Mouse (Mus musculus) induced T-regulatory cell, adult 2 months (primary cell): ENCODE results near the gene Panx2.

Experiments
- DNase-seq: peaks from one replicate; pipeline ENCODE4 v3.0.0-alpha.2; 2012; ENCODE audit warnings: low read depth

Panx2 gene

DNA sequence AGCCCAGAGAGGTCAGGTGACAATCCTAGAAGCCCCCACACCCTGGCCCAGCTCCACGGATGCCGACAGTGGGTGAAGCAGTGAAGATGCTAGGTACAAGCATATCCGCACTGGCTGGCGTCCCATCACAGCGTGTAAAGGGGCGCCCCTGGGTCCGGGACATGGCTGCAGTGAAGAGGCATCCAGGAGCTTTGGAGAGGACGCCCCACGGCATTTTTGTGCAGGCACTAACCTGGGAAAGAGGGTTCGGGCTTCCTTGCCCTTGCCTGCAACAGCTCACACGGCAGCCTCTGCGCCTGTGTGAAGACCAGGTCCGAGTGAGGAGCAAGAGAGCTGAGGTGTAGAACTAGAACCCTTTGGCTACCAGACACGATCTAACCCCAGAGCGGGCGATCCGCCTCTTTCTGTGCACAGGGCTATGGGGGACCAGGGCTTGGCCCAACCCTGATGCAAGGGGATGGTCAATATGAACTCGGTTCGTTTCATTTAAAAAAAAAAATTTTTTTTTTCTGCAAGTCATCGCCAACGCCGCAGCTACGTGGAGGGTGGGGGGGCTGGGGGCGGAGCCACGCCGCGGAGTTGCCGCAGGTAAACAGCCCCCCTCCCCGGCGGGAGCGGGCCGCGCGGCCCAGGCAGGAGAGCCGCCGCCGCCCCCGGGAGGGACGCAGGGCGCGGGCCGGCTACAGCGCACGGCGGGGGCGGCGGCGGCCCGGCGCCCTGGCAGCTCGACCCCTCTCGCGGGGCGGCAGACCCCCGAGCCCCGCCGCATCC, at the start of gene Panx2:
Panx2 (plus strand) TSS at position 574 of the 771 bp plus-strand sequence.
- no peak for DNase-seq

DNA sequence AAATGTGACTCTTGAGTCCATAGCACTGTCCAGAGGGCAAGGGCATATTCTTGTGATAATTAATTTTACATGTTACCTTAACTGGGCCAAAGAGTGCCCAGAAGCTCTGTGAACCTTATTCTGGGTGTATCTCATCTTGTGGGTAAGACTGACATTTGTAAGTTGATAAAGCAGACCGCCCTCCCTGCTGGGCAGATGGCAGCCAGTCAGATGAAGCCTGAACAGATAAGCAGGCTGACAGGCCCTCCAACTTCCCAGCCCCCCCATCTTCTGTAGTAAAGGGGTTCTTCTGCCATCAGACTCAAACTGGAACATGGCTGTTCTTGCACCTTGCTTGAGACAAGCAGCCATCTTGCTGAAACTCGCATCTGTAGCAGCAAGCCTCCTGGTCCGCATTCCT, 42.8 kb upstream of the Panx2 start:
- no peak for DNase-seq

- no peak for DNase-seq
These were observed 39.4 kb upstream of the Panx2 start for GRCm38 (mm10) chr15:89020085-89020484.

- DNase-seq = no peak
These were observed 39.0 kb upstream of the Panx2 start for GRCm38 (mm10) chr15:89020492-89020891.

DNA sequence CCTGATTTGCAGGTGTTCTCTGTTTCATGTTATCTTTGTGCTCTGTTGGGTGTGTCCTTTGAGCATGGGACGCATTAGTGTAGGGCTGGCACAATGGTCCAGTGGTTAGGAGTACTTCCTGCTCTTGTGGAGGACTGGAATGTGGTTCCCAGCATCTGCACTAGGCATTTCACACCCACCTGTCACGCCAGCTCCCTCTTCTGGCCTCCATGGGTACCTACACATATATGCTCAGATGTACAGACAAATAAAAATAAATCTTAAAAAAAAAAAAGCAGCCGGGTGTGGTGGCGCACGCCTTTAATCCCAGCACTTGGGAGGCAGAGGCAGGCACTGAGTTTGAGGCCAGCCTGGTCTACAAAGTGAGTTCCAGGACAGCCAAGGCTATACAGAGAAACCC, 15.2 kb upstream of the Panx2 start:
- no peak for DNase-seq

DNA sequence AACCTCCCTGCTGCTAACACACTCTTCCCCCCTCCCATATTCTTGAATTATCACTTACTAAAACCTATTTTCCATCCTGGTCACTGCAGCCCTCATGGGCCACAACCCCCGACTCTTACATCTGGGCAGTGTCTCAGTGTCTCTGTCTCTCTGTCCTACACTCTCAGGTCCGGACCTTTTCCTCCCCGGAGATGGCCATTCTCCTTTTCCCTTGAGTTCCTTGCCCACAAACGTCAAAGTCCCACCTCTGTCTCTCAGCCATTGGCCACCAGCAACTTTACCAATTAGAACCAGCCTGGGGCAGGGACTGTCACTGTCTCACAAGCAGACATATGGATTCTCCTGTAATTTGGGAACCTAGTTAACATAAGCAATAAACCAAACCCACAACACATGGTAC, 13.2 kb upstream of the Panx2 start:
- DNase-seq = no peak

DNA sequence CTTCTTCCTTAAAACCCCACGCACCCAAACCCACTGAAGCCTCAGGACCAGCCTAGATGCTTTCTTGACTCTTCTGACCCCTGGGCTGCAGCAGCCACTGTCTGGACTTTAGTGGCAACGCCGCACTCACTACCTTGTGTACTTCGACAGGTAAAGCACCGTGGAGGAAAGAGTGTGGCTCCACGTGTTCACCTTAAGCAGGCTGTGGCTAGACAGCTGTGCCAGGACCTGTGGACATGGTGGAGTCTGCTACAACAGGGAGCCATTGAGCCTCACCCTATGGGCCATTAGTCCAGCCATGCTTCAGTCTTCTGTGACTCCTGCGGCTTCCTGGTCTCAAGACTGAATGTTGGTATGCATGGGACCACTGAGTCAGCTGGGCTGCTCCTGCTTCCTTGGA, 4.9 kb upstream of the Panx2 start:
- no peak for DNase-seq

DNA sequence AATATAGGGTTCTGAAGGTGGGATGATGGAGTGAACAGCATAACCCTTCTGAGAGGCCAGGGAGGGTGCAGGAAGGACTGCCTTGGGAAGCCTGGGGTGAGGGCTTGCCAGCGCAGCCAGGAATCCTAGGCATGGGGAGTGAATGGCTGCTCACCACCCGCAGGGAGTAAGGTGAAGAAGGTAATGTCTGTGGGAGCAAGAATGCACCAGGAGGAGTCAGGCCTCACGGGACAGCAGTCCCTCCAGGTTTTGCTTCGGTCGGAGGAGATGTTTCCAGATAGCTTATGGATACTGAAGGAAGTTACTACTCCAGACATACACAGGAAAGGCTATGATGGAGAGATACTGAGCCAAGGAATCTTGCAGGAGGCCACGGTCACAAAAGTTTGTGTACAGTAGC, 798 bp upstream of the Panx2 start:
- no peak for DNase-seq

DNA sequence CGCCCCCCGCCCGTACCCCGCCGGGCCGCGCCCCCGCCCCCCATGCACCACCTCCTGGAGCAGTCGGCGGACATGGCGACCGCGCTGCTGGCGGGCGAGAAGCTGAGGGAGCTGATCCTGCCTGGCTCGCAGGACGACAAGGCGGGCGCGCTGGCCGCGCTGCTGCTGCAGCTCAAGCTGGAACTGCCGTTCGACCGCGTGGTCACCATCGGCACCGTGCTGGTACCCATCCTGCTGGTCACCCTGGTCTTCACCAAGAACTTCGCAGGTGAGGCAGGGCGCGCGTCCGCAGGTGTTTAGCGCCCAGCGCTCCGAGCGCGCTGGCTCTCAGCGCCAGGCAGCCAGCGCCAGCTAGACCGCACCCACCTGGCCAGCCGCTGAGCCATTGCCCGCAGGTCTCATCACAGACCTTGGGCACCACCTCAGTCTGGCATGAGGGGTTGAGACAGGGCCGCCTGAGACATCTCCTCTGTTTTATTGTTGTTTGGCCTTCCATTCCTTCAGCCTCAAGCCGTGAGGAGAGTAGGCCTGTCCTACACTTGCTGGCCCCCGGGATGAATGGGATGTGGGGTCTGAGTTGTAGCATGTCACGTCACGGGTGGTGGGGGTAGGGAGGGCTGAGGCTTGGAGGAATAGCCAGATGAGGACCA, 623 bp downstream of the Panx2 start:
- DNase-seq = no peak

GRCm38 (mm10) chr15:89060811-89061460, 1.4 kb downstream of the Panx2 start:
- DNase-seq = no peak

GRCm38 (mm10) chr15:89061761-89062517, 2.4 kb downstream of the Panx2 start:
- no peak for DNase-seq

DNA sequence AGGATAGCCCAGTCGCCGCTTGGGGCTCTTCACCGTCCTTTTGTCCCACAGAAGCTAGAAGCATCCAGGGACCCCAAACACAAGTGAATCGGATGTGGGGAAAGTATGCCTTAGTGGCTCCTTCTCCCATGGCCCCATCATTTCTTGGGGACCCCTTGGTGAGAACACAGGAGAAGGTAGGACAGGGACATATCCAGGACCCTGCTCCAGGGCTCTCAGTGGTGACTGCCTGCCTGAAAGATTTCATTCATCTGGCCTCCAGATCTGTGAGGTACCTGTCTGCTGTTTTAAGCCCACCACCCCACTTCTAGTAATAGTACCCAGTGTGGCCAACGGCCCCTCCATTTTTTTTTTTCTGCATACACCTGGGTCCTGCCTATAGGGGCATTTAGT, 3.0 kb downstream of the Panx2 start:
- no peak for DNase-seq

GRCm38 (mm10) chr15:89063001-89063400, 3.5 kb downstream of the Panx2 start:
- no peak for DNase-seq

DNA sequence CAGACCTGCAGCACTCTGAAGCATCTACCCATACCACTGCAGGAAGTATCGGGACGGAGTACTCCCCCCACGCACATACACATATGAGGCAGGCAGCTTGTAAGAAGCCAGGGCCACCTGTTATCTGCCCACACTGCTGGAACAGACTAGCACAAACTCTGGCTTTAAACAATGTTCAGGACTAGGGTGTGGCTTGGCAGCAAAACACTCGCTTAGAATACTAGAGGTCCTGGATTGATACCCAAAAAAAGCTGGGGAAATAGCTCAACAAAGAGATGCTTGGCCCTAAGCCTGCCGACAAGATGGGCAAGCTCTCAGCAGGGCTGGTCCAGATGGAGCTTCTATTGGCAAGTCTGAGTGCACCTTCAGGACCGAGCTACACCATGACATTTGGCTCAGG, 4.0 kb downstream of the Panx2 start:
- no peak for DNase-seq

DNA sequence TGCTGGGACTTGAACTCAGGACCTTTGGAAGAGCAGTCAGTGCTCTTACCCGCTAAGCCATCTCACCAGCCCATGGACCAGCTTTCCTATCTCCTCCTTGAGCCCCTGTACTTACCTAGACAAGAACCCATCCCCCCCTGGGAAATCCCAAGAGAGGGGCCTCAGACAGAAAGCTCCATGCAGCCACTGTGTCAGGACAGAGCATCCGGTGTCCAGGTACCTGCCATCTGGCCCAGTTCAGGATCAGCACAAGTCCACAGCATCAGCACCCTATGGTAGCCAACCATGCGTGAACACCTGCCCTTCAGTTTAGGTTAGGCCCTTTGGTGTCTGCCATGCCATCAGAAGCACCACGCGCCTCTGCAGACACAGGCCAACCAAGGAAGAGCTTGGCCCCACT, 5.4 kb downstream of the Panx2 start:
- no peak for DNase-seq

GRCm38 (mm10) chr15:89067609-89068008, 8.1 kb downstream of the Panx2 start:
- DNase-seq = no peak

- no peak for DNase-seq
These were observed 8.7 kb downstream of the Panx2 start for GRCm38 (mm10) chr15:89068226-89068625.

GRCm38 (mm10) chr15:89069336-89069840, 9.9 kb downstream of the Panx2 start:
- no peak for DNase-seq

DNA sequence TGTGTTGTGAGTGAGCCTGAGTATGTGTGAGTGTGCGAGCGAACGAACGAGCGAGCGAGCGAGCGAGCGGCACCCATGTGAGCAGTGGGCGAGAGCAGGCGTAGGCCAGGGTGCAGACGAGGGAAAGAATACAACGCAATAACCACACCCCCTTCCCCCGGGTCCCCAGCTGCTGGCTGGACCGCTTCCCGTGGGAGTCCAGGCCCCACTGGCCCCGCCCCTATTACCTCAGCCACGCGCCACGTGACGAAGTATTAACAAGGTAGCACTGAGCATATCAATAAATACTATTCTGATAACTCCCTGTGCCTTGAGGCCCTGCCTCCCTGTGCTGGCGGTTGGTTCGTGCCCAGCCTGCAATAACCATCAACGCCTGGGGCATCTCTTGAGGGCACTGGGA, 11.1 kb downstream of the Panx2 start:
- no peak for DNase-seq

- peak; percentile 12 for DNase-seq
These were observed 14.6 kb downstream of the Panx2 start for GRCm38 (mm10) chr15:89073993-89074603.

DNA sequence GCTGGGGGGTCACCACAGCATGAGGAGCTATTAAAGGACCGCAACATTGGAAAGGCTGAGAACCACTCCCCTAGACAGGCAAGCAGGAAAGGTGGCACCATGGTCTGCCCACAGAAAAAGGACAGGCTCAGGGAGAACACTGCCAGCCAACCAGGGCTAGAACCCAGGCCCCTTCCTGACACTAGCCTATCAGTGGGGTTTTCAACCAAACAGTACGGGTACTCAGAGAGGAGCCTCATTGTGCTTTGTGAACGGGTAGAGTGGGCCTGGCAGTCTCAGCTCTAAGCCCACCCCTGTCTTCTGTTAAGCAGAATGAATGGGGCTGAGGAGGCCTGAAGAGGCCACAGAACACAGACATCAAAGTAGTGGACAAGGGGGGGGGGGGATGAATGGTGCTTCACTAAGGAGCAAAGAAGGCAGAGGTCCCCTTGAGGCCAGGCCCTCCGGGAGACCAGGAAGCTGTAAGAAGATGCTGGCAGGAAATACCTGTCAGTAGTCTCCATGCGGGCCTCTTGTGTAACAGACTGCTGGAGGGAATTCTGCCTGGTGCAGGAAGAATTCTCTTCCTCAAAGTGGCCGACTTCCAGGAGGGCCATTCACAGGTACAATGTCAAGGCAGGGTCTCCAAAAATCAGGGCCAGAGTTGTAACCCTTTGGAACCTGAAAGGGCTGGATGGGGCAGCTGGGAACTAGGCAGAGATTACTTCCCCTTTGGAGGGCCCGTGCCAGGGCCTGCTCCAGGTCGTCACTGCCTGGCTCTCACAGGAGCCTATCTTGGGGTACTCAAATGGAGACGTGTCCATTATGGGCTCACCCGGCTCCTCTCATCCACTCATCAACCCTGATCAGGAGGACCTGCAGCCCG, 15.3 kb downstream of the Panx2 start, which contains the start of gene Trabd:
Trabd (plus strand) TSS at position 512 of the 865 bp plus-strand sequence.
- no peak for DNase-seq
